Mouse (Mus musculus): ENCODE results near the gene Cryaa.
"Not testable (repeated sequence)": the region's sequence is repeated elsewhere in the genome, so short reads cannot be mapped to it uniquely, and the experiment has no call there.

The Cryaa gene

GRCm38 (mm10) chr17:31658468-31659185 lies 19.0 kb upstream of the Cryaa start, which contains the start of gene U2af1:
TSS of gene U2af1 (minus strand) at chr17:31658892.
- DNase-seq (ENCODE audit: extremely low read depth, low read depth): peak; percentile 86

- no peak for DNase-seq (ENCODE audit: extremely low read depth, low read depth)
These were observed 16.9 kb upstream of the Cryaa start for GRCm38 (mm10) chr17:31660661-31661250.

- no peak for DNase-seq (ENCODE audit: extremely low read depth, low read depth)
These were observed 14.8 kb upstream of the Cryaa start for GRCm38 (mm10) chr17:31662855-31663254.

- DNase-seq (ENCODE audit: extremely low read depth, low read depth): peak; percentile 55
These were observed 12.8 kb upstream of the Cryaa start for GRCm38 (mm10) chr17:31664760-31665159.

- no peak for DNase-seq (ENCODE audit: extremely low read depth, low read depth)
These were observed 9.3 kb upstream of the Cryaa start for GRCm38 (mm10) chr17:31668306-31668705.

GRCm38 (mm10) chr17:31670163-31670562 lies 7.4 kb upstream of the Cryaa start:
- no peak for DNase-seq (ENCODE audit: extremely low read depth, low read depth)

- no peak for DNase-seq (ENCODE audit: extremely low read depth, low read depth)
These were observed 5.9 kb upstream of the Cryaa start for GRCm38 (mm10) chr17:31671698-31672097.

- DNase-seq (ENCODE audit: extremely low read depth, low read depth): no peak
These were observed 5.3 kb upstream of the Cryaa start for GRCm38 (mm10) chr17:31672279-31672678.

- DNase-seq (ENCODE audit: extremely low read depth, low read depth): no peak
These were observed 3.2 kb upstream of the Cryaa start for GRCm38 (mm10) chr17:31674426-31674825.

- no peak for DNase-seq (ENCODE audit: extremely low read depth, low read depth)
These were observed 2.8 kb downstream of the Cryaa start for GRCm38 (mm10) chr17:31680450-31680849.

GRCm38 (mm10) chr17:31685514-31686224 lies 8.1 kb downstream of the Cryaa start:
- peak; percentile 58 for DNase-seq (ENCODE audit: extremely low read depth, low read depth)

- no peak for DNase-seq (ENCODE audit: extremely low read depth, low read depth)
These were observed 8.6 kb downstream of the Cryaa start for GRCm38 (mm10) chr17:31686225-31686564.

- no peak for DNase-seq (ENCODE audit: extremely low read depth, low read depth)
These were observed 10.5 kb downstream of the Cryaa start for GRCm38 (mm10) chr17:31688112-31688511.

- no peak for DNase-seq (ENCODE audit: extremely low read depth, low read depth)
These were observed 12.0 kb downstream of the Cryaa start for GRCm38 (mm10) chr17:31689606-31690005.

- peak; percentile 5 for DNase-seq (ENCODE audit: extremely low read depth, low read depth)
These were observed 15.3 kb downstream of the Cryaa start for GRCm38 (mm10) chr17:31692918-31693317.

GRCm38 (mm10) chr17:31693330-31694022 lies 15.9 kb downstream of the Cryaa start:
- peak; percentile 32 for DNase-seq (ENCODE audit: extremely low read depth, low read depth)

- DNase-seq (ENCODE audit: extremely low read depth, low read depth): no peak
These were observed 16.4 kb downstream of the Cryaa start for GRCm38 (mm10) chr17:31694023-31694376.

GRCm38 (mm10) chr17:31694949-31695348 lies 17.3 kb downstream of the Cryaa start:
- DNase-seq (ENCODE audit: extremely low read depth, low read depth): no peak

- DNase-seq (ENCODE audit: extremely low read depth, low read depth): not testable (repeated sequence)
These were observed 17.7 kb downstream of the Cryaa start for GRCm38 (mm10) chr17:31695356-31695755.

GRCm38 (mm10) chr17:31698347-31698746 lies 20.7 kb downstream of the Cryaa start:
- DNase-seq (ENCODE audit: extremely low read depth, low read depth): no peak

- no peak for DNase-seq (ENCODE audit: extremely low read depth, low read depth)
These were observed 25.8 kb downstream of the Cryaa start for GRCm38 (mm10) chr17:31703276-31703980.
